Mouse (Mus musculus): ENCODE results near the gene Gm7970.
"Not testable (repeated sequence)": the region's sequence is repeated elsewhere in the genome, so short reads cannot be mapped to it uniquely, and the experiment has no call there.

Gm7970 gene

GRCm38 (mm10) chr14:41555483-41555882 is at the start of gene Gm7970:
TSS of gene Gm7970 (minus strand) at chr14:41555583.
- in situ Hi-C loops (cut with MboI), result not testable (repeated sequence)

- in situ Hi-C loops (cut with MboI), result not testable (repeated sequence)
These were observed 45.6 kb upstream of the Gm7970 start for GRCm38 (mm10) chr14:41600935-41601334.

- in situ Hi-C loops (cut with MboI), result not testable (repeated sequence)
These were observed 31.0 kb upstream of the Gm7970 start for GRCm38 (mm10) chr14:41586346-41586745.

- in situ Hi-C loops (cut with MboI), result not testable (repeated sequence)
These were observed 17.5 kb upstream of the Gm7970 start, which contains the start of gene 1700049E17Rik2 for GRCm38 (mm10) chr14:41572911-41573310. TSS of gene 1700049E17Rik2 (plus strand) at chr14:41573211.

GRCm38 (mm10) chr14:41524695-41525094 is 30.7 kb downstream of the Gm7970 start:
- in situ Hi-C loops (cut with MboI), result not testable (repeated sequence)

GRCm38 (mm10) chr14:41520683-41521082 is 34.7 kb downstream of the Gm7970 start:
- in situ Hi-C loops (cut with MboI), result not testable (repeated sequence)

Measured in mature B cell (primary cell).